Mouse (Mus musculus) forebrain, embryonic 13.5 days (tissue): ENCODE measurements at regions not wholly inside any gene's neighbourhood (a gene's known extent, or its start where the extent isn't known, plus 50 kb on each side); places are given as distances from the start of the nearest gene placed in this dataset.

Experiments
- ATAC-seq: fragments of 200-750 bp; cut with Nextera tagmentation; 2 replicates; pipeline ENCODE4 v1.8.0; 2017
- H3K27ac ChIP-seq: fragments of 300-500 bp; sonication (generic); 2 replicates; pipeline ENCODE4 v1.5.1; 2015; ENCODE audit warnings: inconsistent platforms, mild to moderate bottlenecking, moderate library complexity
- H3K27me3 ChIP-seq: fragments of 300-500 bp; sonication (generic); 2 replicates; pipeline ENCODE4 v1.6.1; 2015; ENCODE audit warnings: mild to moderate bottlenecking, inconsistent platforms
- H3K36me3 ChIP-seq: fragments of 300-500 bp; sonication (generic); 2 replicates; pipeline ENCODE4 v1.6.1; 2015; ENCODE audit warnings: mild to moderate bottlenecking, inconsistent platforms; ENCODE audit not compliant: poor library complexity, severe bottlenecking
- H3K4me1 ChIP-seq: fragments of 300-500 bp; sonication (generic); 2 replicates; pipeline ENCODE4 v1.6.1; 2015; ENCODE audit warnings: inconsistent platforms
- H3K4me2 ChIP-seq: fragments of 300-500 bp; sonication (generic); 2 replicates; pipeline ENCODE4 v1.6.1; 2015; ENCODE audit warnings: inconsistent platforms, mild to moderate bottlenecking, moderate library complexity
- H3K4me3 ChIP-seq: fragments of 300-500 bp; sonication (generic); 2 replicates; pipeline ENCODE4 v1.5.1; 2015; ENCODE audit warnings: mild to moderate bottlenecking, inconsistent platforms
- H3K9ac ChIP-seq: fragments of 300-500 bp; sonication (generic); 2 replicates; pipeline ENCODE4 v1.6.1; 2015; ENCODE audit warnings: mild to moderate bottlenecking, inconsistent platforms
- H3K9me3 ChIP-seq: fragments of 300-500 bp; sonication (generic); replicated peaks from 2 replicates; pipeline ENCODE4 v1.6.1; 2016; ENCODE audit warnings: inconsistent platforms
- WGBS: fragments of 180-500 bp; shearing (Covaris S2); methylation state at CpG from one replicate; pipeline ENCODE4 v1.1.7; 2015; 5-methylcytosine and 5-hydroxymethylcytosine counted together

- no peaks in the 10 kb centered on the region for H3K9me3 ChIP-seq
- WGBS = 52% methylated on average over 5 of the region's 5 CpGs
- no peak overlapping the region for H3K4me2 ChIP-seq
- no peaks in the 10 kb centered on the region for H3K27me3 ChIP-seq
- 0 out of 2 replicates have a peak, but pooled peaks have one; percentile 48 for ATAC-seq
- peaks cover 8% of the 10 kb centered on the region for H3K4me1 ChIP-seq
- H3K27ac ChIP-seq = no peak overlapping the region
- no peak overlapping the region for H3K4me3 ChIP-seq
- H3K9ac ChIP-seq = no peak overlapping the region
- H3K36me3 ChIP-seq = no peaks in the 10 kb centered on the region
These were observed 130.4 kb downstream of the Trim29 start for GRCm38 (mm10) chr9:43440959-43441510.

- H3K9ac ChIP-seq = no peak overlapping the region
- no peaks in the 10 kb centered on the region for H3K36me3 ChIP-seq
- peaks cover 8% of the 10 kb centered on the region for H3K4me1 ChIP-seq
- no peak overlapping the region for H3K4me3 ChIP-seq
- H3K27me3 ChIP-seq = no peaks in the 10 kb centered on the region
- ATAC-seq = no peak
- no peaks in the 10 kb centered on the region for H3K9me3 ChIP-seq
- 97% methylated on average over 1 of the region's 1 CpGs for WGBS
- no peak overlapping the region for H3K4me2 ChIP-seq
- H3K27ac ChIP-seq = no peak overlapping the region
These were observed 134.8 kb downstream of the Trim29 start for GRCm38 (mm10) chr9:43445491-43445890.

GRCm38 (mm10) chr9:43447372-43447771 lies 136.7 kb downstream of the Trim29 start:
- no peaks in the 10 kb centered on the region for H3K36me3 ChIP-seq
- no peak overlapping the region for H3K27ac ChIP-seq
- H3K27me3 ChIP-seq = 0 out of 2 replicates have a peak, but pooled peaks cover 3% of the 10 kb centered on the region
- no peak overlapping the region for H3K4me2 ChIP-seq
- no peaks in the 10 kb centered on the region for H3K9me3 ChIP-seq
- H3K9ac ChIP-seq = no peak overlapping the region
- no peak for ATAC-seq
- no peaks in the 10 kb centered on the region for H3K4me1 ChIP-seq
- H3K4me3 ChIP-seq = no peak overlapping the region
- 75% methylated on average over 7 of the region's 7 CpGs for WGBS

- Histone ChIP-seq H3K9me3 (no peaks in the 10 kb centered on the region), H3K4me1 (peaks cover 9% of the 10 kb centered on the region), H3K27ac (no peak overlapping the region), H3K36me3 (no peaks in the 10 kb centered on the region), H3K9ac (no peak overlapping the region), H3K4me3 (no peak overlapping the region), H3K27me3 (peaks cover 15% of the 10 kb centered on the region), H3K4me2 (no peak overlapping the region)
- no peak for ATAC-seq
- 83% methylated on average over 5 of the region's 5 CpGs for WGBS
These were observed 138.3 kb downstream of the Trim29 start for GRCm38 (mm10) chr9:43448981-43449380.

- peaks cover 13% of the 10 kb centered on the region for H3K4me1 ChIP-seq
- H3K9ac ChIP-seq = no peak overlapping the region
- H3K36me3 ChIP-seq = no peaks in the 10 kb centered on the region
- 2% methylated on average over 14 of the region's 14 CpGs for WGBS
- peaks cover 37% of the 10 kb centered on the region for H3K27me3 ChIP-seq
- no peak overlapping the region for H3K27ac ChIP-seq
- ATAC-seq = no peak
- H3K4me2 ChIP-seq = peak overlapping the region; percentile 25
- no peaks in the 10 kb centered on the region for H3K9me3 ChIP-seq
- no peak overlapping the region for H3K4me3 ChIP-seq
These were observed 143.4 kb downstream of the Trim29 start for GRCm38 (mm10) chr9:43453953-43454582.

GRCm38 (mm10) chr9:43457736-43458135 lies 147.1 kb downstream of the Trim29 start:
- 90% methylated on average over 2 of the region's 2 CpGs for WGBS
- Histone ChIP-seq H3K4me2 (no peak overlapping the region), H3K9ac (no peak overlapping the region), H3K36me3 (no peaks in the 10 kb centered on the region), H3K27me3 (peaks cover 32% of the 10 kb centered on the region), H3K4me3 (no peak overlapping the region), H3K27ac (no peak overlapping the region), H3K4me1 (peaks cover 13% of the 10 kb centered on the region), H3K9me3 (no peaks in the 10 kb centered on the region)
- no peak for ATAC-seq

GRCm38 (mm10) chr9:43461131-43461530 lies 150.5 kb downstream of the Trim29 start:
- Histone ChIP-seq H3K27ac (no peak overlapping the region), H3K36me3 (no peaks in the 10 kb centered on the region), H3K4me3 (no peak overlapping the region), H3K9me3 (no peaks in the 10 kb centered on the region), H3K27me3 (peaks cover 4% of the 10 kb centered on the region; the same call in 1 of the 2 replicates), H3K4me1 (0 out of 2 replicates have a peak, but pooled peaks cover 3% of the 10 kb centered on the region), H3K9ac (no peak overlapping the region), H3K4me2 (no peak overlapping the region)
- WGBS = 53% methylated on average over 2 of the region's 2 CpGs
- ATAC-seq = no peak

GRCm38 (mm10) chr9:43463445-43464090 lies 152.9 kb downstream of the Trim29 start:
- Histone ChIP-seq H3K9ac (no peak overlapping the region), H3K27ac (no peak overlapping the region), H3K4me1 (peaks cover 8% of the 10 kb centered on the region; the same call in 1 of the 2 replicates), H3K9me3 (no peaks in the 10 kb centered on the region), H3K36me3 (no peaks in the 10 kb centered on the region), H3K4me2 (no peak overlapping the region), H3K27me3 (no peaks in the 10 kb centered on the region), H3K4me3 (no peak overlapping the region)
- ATAC-seq = no peak
- WGBS = 92% methylated on average over 13 of the region's 13 CpGs

- 68% methylated on average over 2 of the region's 2 CpGs for WGBS
- Histone ChIP-seq H3K4me1 (peaks cover 8% of the 10 kb centered on the region; the same call in 1 of the 2 replicates), H3K9ac (no peak overlapping the region), H3K27ac (no peak overlapping the region), H3K4me3 (no peak overlapping the region), H3K36me3 (no peaks in the 10 kb centered on the region), H3K9me3 (no peaks in the 10 kb centered on the region), H3K27me3 (no peaks in the 10 kb centered on the region), H3K4me2 (no peak overlapping the region)
- no peak for ATAC-seq
These were observed 154.5 kb downstream of the Trim29 start for GRCm38 (mm10) chr9:43465129-43465528.

- H3K9ac ChIP-seq = no peak overlapping the region
- H3K9me3 ChIP-seq = no peaks in the 10 kb centered on the region
- H3K27ac ChIP-seq = no peak overlapping the region
- H3K4me1 ChIP-seq = peaks cover 8% of the 10 kb centered on the region; the same call in 1 of the 2 replicates
- WGBS = 71% methylated on average over 8 of the region's 8 CpGs
- no peaks in the 10 kb centered on the region for H3K36me3 ChIP-seq
- H3K27me3 ChIP-seq = no peaks in the 10 kb centered on the region
- no peak overlapping the region for H3K4me2 ChIP-seq
- H3K4me3 ChIP-seq = no peak overlapping the region
- ATAC-seq = no peak
These were observed 155.2 kb downstream of the Trim29 start for GRCm38 (mm10) chr9:43465731-43466330.

GRCm38 (mm10) chr9:43466883-43467282 lies 156.2 kb downstream of the Trim29 start:
- WGBS = 48% methylated on average over 3 of the region's 3 CpGs
- Histone ChIP-seq H3K4me1 (peaks cover 10% of the 10 kb centered on the region; the same call in 1 of the 2 replicates), H3K9me3 (no peaks in the 10 kb centered on the region), H3K27ac (no peak overlapping the region), H3K9ac (no peak overlapping the region), H3K36me3 (no peaks in the 10 kb centered on the region), H3K4me2 (no peak overlapping the region), H3K4me3 (no peak overlapping the region), H3K27me3 (no peaks in the 10 kb centered on the region)
- no peak for ATAC-seq

- no peak overlapping the region for H3K9ac ChIP-seq
- peaks cover 28% of the 10 kb centered on the region for H3K4me1 ChIP-seq
- ATAC-seq = no peak
- no peak overlapping the region for H3K27ac ChIP-seq
- H3K36me3 ChIP-seq = no peaks in the 10 kb centered on the region
- WGBS = 90% methylated on average over 10 of the region's 10 CpGs
- H3K9me3 ChIP-seq = no peaks in the 10 kb centered on the region
- H3K27me3 ChIP-seq = no peaks in the 10 kb centered on the region
- H3K4me3 ChIP-seq = no peak overlapping the region
- H3K4me2 ChIP-seq = no peak overlapping the region
These were observed 158.6 kb downstream of the Trim29 start for GRCm38 (mm10) chr9:43469215-43469614.
